18 mouse cellular contexts compared by ENCODE assay signal in the genomic region with DNA sequence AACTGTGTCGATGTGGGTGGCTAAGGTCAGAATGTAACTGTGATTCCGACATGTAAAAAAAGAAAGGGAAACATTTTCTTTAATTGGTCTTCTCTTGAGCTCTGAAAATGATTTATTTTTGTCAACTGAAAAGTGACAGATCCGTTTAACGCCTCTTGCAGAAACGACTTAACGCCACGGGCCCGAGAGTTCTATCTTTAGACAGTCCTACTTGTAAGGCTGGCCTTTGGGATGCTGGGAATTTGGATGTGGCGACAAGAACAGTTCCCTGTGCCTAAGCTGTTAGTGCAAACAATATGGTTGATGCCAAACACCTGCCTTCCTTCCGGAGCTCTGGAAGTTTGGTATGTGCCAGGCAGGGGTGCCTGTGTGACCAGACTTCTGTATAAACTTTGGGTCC.
"Had no signal": no experiment of that assay in that cellular context is flagged by ENCODE, and none has a peak within 500 bp of the region (broad histone marks: within the 10 kb centered on the region; RNA-seq: fewer than 3 reads in every experiment).

No protein-coding gene starts in this region.

- H3K27ac ChIP-seq: liver, embryonic 13.5 days; liver, embryonic 15.5 days; lung, embryonic 15.5 days; macrophage; midbrain, embryonic 12.5 days; neural tube, embryonic 12.5 days; stomach, embryonic 15.5 days; stomach, postnatal 0 days had no signal

- H3K4me3 ChIP-seq: liver, embryonic 13.5 days; liver, embryonic 15.5 days; lung, embryonic 15.5 days; megakaryocyte, embryonic 14.5 days; midbrain, embryonic 12.5 days; neural tube, embryonic 12.5 days; stomach, embryonic 15.5 days had no signal

- H3K9ac ChIP-seq: liver, embryonic 13.5 days; liver, embryonic 15.5 days; liver, postnatal 0 days; lung, embryonic 15.5 days; midbrain, embryonic 12.5 days; neural tube, embryonic 12.5 days; stomach, embryonic 15.5 days had no signal

- ATAC-seq: liver, postnatal 0 days; lung, postnatal 0 days had no signal

- H3K36me3 ChIP-seq: liver, embryonic 13.5 days; liver, embryonic 15.5 days; lung, embryonic 15.5 days; midbrain, embryonic 12.5 days; neural tube, embryonic 12.5 days; stomach, embryonic 15.5 days had no signal

- DNase-seq: liver, embryonic 13.5 days; liver, postnatal 0 days; lung, adult 2 months; lung, postnatal 14 days; lung, postnatal 36 days; midbrain, embryonic 14.5 days; thymus, adult 18-20 months; thymus, postnatal 14 days; thymus, postnatal 36 days had no signal

- H3K9me3 ChIP-seq: liver, embryonic 13.5 days; liver, embryonic 15.5 days; lung, embryonic 15.5 days; midbrain, embryonic 12.5 days; neural tube, embryonic 12.5 days; stomach, embryonic 15.5 days had no signal

- H3K4me1 ChIP-seq: liver, embryonic 13.5 days; liver, embryonic 15.5 days; lung, embryonic 15.5 days; midbrain, embryonic 12.5 days; neural tube, embryonic 12.5 days; stomach, embryonic 15.5 days had no signal

- H3K4me2 ChIP-seq: liver, embryonic 13.5 days; liver, embryonic 15.5 days; lung, embryonic 15.5 days; midbrain, embryonic 12.5 days; neural tube, embryonic 12.5 days; stomach, embryonic 15.5 days had no signal

- H3K27me3 ChIP-seq: lung, embryonic 15.5 days; midbrain, embryonic 12.5 days; neural tube, embryonic 12.5 days; stomach, embryonic 15.5 days had no signal
